Mouse (Mus musculus): ENCODE results near the gene Naxd. TPM values are rescaled to one million over a fixed set of nuclear protein-coding genes. Genes with fewer than 3 reads are reported as not detected.

Naxd gene
- total and polyA plus RNA-seq, 3 experiments: 54.8 to 72.3 TPM; not detected in 1

DNA sequence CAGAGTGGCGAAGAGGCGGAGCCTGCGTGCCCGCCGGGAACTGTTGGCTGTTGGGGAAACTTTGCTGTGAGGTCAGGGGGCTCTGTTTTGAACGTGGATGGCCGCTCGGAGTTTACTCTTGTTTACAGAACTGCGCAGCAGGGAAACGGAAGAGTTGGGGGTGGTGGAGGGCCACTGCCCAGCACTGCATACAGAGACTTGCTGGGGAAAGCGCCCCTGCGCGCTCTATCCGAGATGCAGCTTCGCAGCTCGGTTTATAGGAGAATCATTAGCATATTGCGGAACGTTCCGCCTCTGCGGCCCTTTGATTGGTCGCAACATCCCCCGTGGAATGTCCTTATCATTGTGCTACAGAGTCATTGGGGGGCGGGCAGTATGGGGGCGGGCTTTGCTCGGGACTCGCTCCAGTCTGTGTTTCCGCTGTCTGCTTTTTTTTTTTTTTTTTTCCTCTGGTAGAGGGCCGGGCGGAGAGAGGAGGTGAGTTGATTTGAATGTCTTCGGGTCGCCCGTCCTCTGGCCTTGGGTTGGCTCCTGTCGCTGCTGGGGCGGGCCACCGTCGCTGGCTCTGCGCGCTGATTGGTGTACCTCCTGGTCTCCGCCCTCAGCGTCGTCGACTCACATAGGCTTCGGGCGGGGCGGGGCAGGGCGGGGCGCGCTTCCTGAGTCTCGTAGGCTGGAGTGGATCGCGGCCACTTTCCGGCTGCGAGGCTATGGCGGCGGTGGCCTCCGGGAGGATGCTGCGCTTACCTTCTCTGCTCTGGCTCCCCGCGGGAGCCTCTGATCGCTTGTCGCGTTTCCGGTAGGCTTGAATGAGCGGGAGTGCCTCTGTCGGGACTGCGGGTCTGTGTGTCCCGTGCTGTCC, 60.7 kb downstream of the Naxd start (continued):
- TF ChIP-seq UBTF (IDR thresholded peaks at IDR 0.05; ENCODE audit: borderline replicate concordance, insufficient read depth, low read depth, low read length): peak; percentile 68; the same call in 1 of the 2 replicates
- peak; percentile 100 for TF ChIP-seq POLR2AphosphoS2 (IDR thresholded peaks at IDR 0.05; ENCODE audit: low read length)

GRCm38 (mm10) chr8:11559511-11559910, 62.2 kb downstream of the Naxd start:
- no peak for DNase-seq (ENCODE audit: low read depth, low spot score)
- H3K27ac ChIP-seq (ENCODE audit: control insufficient read depth, low read depth, low read length): no peak overlapping the region
- no peak for TF ChIP-seq ZKSCAN1 (IDR thresholded peaks at IDR 0.05; ENCODE audit: low read depth, low read length)
- no peak for TF ChIP-seq ZNF384 (IDR thresholded peaks at IDR 0.05; ENCODE audit: low read depth, low read length)
- no peak for TF ChIP-seq NRF1 (IDR thresholded peaks at IDR 0.05; ENCODE audit: insufficient read depth, low read depth, low read length, poor library complexity, severe bottlenecking)
- TF ChIP-seq RCOR1 (IDR thresholded peaks at IDR 0.05; ENCODE audit: low read depth, low read length): no peak
- TF ChIP-seq ETS1 (IDR thresholded peaks at IDR 0.05; ENCODE audit: low read depth, low read length): no peak
- TF ChIP-seq MYB (IDR thresholded peaks at IDR 0.05; ENCODE audit: low read depth, low read length): no peak
- TF ChIP-seq CHD1 (IDR thresholded peaks at IDR 0.05; ENCODE audit: low read depth, low read length): no peak
- TF ChIP-seq MXI1 (IDR thresholded peaks at IDR 0.05; ENCODE audit: low read depth, low read length): no peak
- no peak for TF ChIP-seq TAL1 (IDR thresholded peaks at IDR 0.05; ENCODE audit: low read length)
- no peak for TF ChIP-seq CHD2 (IDR thresholded peaks at IDR 0.05; ENCODE audit: low read length)
- TF ChIP-seq UBTF (IDR thresholded peaks at IDR 0.05; ENCODE audit: borderline replicate concordance, insufficient read depth, low read depth, low read length): no peak
- peaks cover 0 to 13% of the 10 kb centered on the region in 2 experiments; a peak in 2 of 4 replicates for H3K4me1 ChIP-seq (ENCODE audit: control insufficient read depth in 1 of 2, insufficient read depth in 2 of 2, low read length in 2 of 2)
- no peaks in the 10 kb centered on the region for H3K27me3 ChIP-seq (ENCODE audit: control insufficient read depth in 1 of 2, insufficient read depth in 2 of 2, low read length in 2 of 2)
- H3K4me3 ChIP-seq (ENCODE audit: control insufficient read depth in 1 of 2, insufficient read depth in 1 of 2, low read depth in 2 of 2, low read length in 2 of 2): no peak overlapping the region
- peaks cover 50% of the 10 kb centered on the region for H3K79me2 ChIP-seq (ENCODE audit: control insufficient read depth, insufficient read depth, low read length, poor library complexity)
- no peak overlapping the region for H3K9ac ChIP-seq (ENCODE audit: control insufficient read depth, low read depth, low read length, poor library complexity, severe bottlenecking)
- peaks cover 0 to 7% of the 10 kb centered on the region in 2 experiments; a peak in 3 of 4 replicates for H3K36me3 ChIP-seq (ENCODE audit: control insufficient read depth in 1 of 2, insufficient read depth in 2 of 2, low read length in 2 of 2)
- H3K9me3 ChIP-seq (replicated peaks; ENCODE audit: insufficient read depth, low read length): no peaks in the 10 kb centered on the region

GRCm38 (mm10) chr8:11560220-11560619, 62.9 kb downstream of the Naxd start:
- Histone ChIP-seq H3K27ac (ENCODE audit: control insufficient read depth, low read depth, low read length) (no peak overlapping the region), H3K79me2 (ENCODE audit: control insufficient read depth, insufficient read depth, low read length, poor library complexity) (peaks cover 51% of the 10 kb centered on the region), H3K4me1 (ENCODE audit: control insufficient read depth in 1 of 2, insufficient read depth in 2 of 2, low read length in 2 of 2) (peaks cover 0 to 14% of the 10 kb centered on the region in 2 experiments; a peak in 2 of 4 replicates), H3K9ac (ENCODE audit: control insufficient read depth, low read depth, low read length, poor library complexity, severe bottlenecking) (no peak overlapping the region), H3K36me3 (ENCODE audit: control insufficient read depth in 1 of 2, insufficient read depth in 2 of 2, low read length in 2 of 2) (peaks cover 0 to 6% of the 10 kb centered on the region in 2 experiments; a peak in 3 of 4 replicates), H3K4me3 (ENCODE audit: control insufficient read depth in 1 of 2, insufficient read depth in 1 of 2, low read depth in 2 of 2, low read length in 2 of 2) (no peak overlapping the region), H3K9me3 (replicated peaks; ENCODE audit: insufficient read depth, low read length) (no peaks in the 10 kb centered on the region), H3K27me3 (ENCODE audit: control insufficient read depth in 1 of 2, insufficient read depth in 2 of 2, low read length in 2 of 2) (no peaks in the 10 kb centered on the region)
- TF ChIP-seq KAT2A (conservative IDR thresholded peaks at IDR 0.05; ENCODE audit: low read depth, low read length) (no peak), BHLHE40 (IDR thresholded peaks at IDR 0.05; ENCODE audit: borderline replicate concordance, low read depth, low read length) (no peak), SMC3 (IDR thresholded peaks at IDR 0.05; ENCODE audit: low read depth, low read length) (no peak), NRF1 (IDR thresholded peaks at IDR 0.05; ENCODE audit: insufficient read depth, low read depth, low read length, poor library complexity, severe bottlenecking) (no peak), POLR2AphosphoS5 (IDR thresholded peaks at IDR 0.05; ENCODE audit: borderline replicate concordance, low read depth, low read length) (no peak), ZNF384 (IDR thresholded peaks at IDR 0.05; ENCODE audit: low read depth, low read length) (no peak), ZMIZ1 (IDR thresholded peaks at IDR 0.05; ENCODE audit: low read depth, low read length) (no peak), TBP (IDR thresholded peaks at IDR 0.05; ENCODE audit: low read depth, low read length) (no peak), NELFE (IDR thresholded peaks at IDR 0.05; ENCODE audit: low read depth, low read length) (no peak), MAX (IDR thresholded peaks at IDR 0.05; ENCODE audit: low read length) (no peak), MYB (IDR thresholded peaks at IDR 0.05; ENCODE audit: low read depth, low read length) (no peak), POLR2AphosphoS2 (IDR thresholded peaks at IDR 0.05; ENCODE audit: low read length) (no peak), TCF12 (IDR thresholded peaks at IDR 0.05; ENCODE audit: low read depth, low read length) (no peak), MAZ (IDR thresholded peaks at IDR 0.05; ENCODE audit: low read depth, low read length) (no peak), EP300 (IDR thresholded peaks at IDR 0.05; ENCODE audit: low read depth in 1 of 2, low read length in 2 of 2) (no peak), MXI1 (IDR thresholded peaks at IDR 0.05; ENCODE audit: low read depth, low read length) (no peak), RCOR1 (IDR thresholded peaks at IDR 0.05; ENCODE audit: low read depth, low read length) (no peak)
- DNase-seq (ENCODE audit: low read depth, low spot score): no peak

Measured in MEL (cell line).